Mouse (Mus musculus) mature B cell (primary cell): Measurements from ENCODE around the gene Stat4.

ENCODE experiments used
- in situ Hi-C: fragments of 300-500 bp; cut with MboI; formaldehyde crosslinking; loops from 2 replicates; pipeline ENCODE4 v1.14.3; 2019

Stat4 gene

GRCm38 (mm10) chr1:51986848-51987247 is at the start of gene Stat4:
Gene Stat4 (plus strand): TSS chr1:51987148.
- in situ Hi-C loops = no loop called here

- in situ Hi-C loops = loop anchor here (25.0 kb wide), 1 partner anchor 476 kb away; no protein-coding TSS in a partner anchor
Measured at GRCm38 (mm10) chr1:51938357-51938756, 48.6 kb upstream of the Stat4 start.

- in situ Hi-C loops = loop anchor here (10.0 to 25.0 kb wide), 2 partner anchors 300 to 482 kb away; no protein-coding TSS in a partner anchor
Measured at GRCm38 (mm10) chr1:51944755-51945154, 42.2 kb upstream of the Stat4 start.

- in situ Hi-C loops = loop anchor here (10.0 to 25.0 kb wide), 2 partner anchors 302 to 485 kb away; no protein-coding TSS in a partner anchor
Measured at GRCm38 (mm10) chr1:51947116-51947515, 39.8 kb upstream of the Stat4 start.

GRCm38 (mm10) chr1:51964647-51965046 is 22.3 kb upstream of the Stat4 start:
- in situ Hi-C loops = no loop called here

- in situ Hi-C loops = no loop called here
Measured at GRCm38 (mm10) chr1:51968994-51969393, 18.0 kb upstream of the Stat4 start.

- in situ Hi-C loops = no loop called here
Measured at GRCm38 (mm10) chr1:51970182-51970581, 16.8 kb upstream of the Stat4 start.

- in situ Hi-C loops = no loop called here
Measured at GRCm38 (mm10) chr1:51975589-51975988, 11.4 kb upstream of the Stat4 start.

GRCm38 (mm10) chr1:51979048-51979447 is 7.9 kb upstream of the Stat4 start:
- in situ Hi-C loops = no loop called here

GRCm38 (mm10) chr1:51991983-51992609 is 5.1 kb downstream of the Stat4 start:
- in situ Hi-C loops = no loop called here

GRCm38 (mm10) chr1:51996056-51996455 is 9.1 kb downstream of the Stat4 start:
- in situ Hi-C loops = no loop called here

GRCm38 (mm10) chr1:51996751-51997659 is 10.1 kb downstream of the Stat4 start:
- in situ Hi-C loops = no loop called here

- in situ Hi-C loops = no loop called here
Measured at GRCm38 (mm10) chr1:51998542-51998941, 11.6 kb downstream of the Stat4 start.

GRCm38 (mm10) chr1:52004096-52004495 is 17.1 kb downstream of the Stat4 start:
- in situ Hi-C loops = no loop called here

GRCm38 (mm10) chr1:52008443-52008842 is 21.5 kb downstream of the Stat4 start:
- in situ Hi-C loops = loop anchor here (5.0 kb wide), 1 partner anchor 89 kb away; no protein-coding TSS in a partner anchor

GRCm38 (mm10) chr1:52008947-52009346 is 22.0 kb downstream of the Stat4 start:
- in situ Hi-C loops = loop anchor here (5.0 kb wide), 1 partner anchor 88 kb away; no protein-coding TSS in a partner anchor

- in situ Hi-C loops = no loop called here
Measured at GRCm38 (mm10) chr1:52010741-52011140, 23.8 kb downstream of the Stat4 start.

- in situ Hi-C loops = no loop called here
Measured at GRCm38 (mm10) chr1:52011227-52011626, 24.3 kb downstream of the Stat4 start.

- in situ Hi-C loops = no loop called here
Measured at GRCm38 (mm10) chr1:52012231-52012630, 25.3 kb downstream of the Stat4 start.

GRCm38 (mm10) chr1:52012757-52013156 is 25.8 kb downstream of the Stat4 start:
- in situ Hi-C loops = no loop called here

- in situ Hi-C loops = no loop called here
Measured at GRCm38 (mm10) chr1:52019621-52020020, 32.7 kb downstream of the Stat4 start.

- in situ Hi-C loops = no loop called here
Measured at GRCm38 (mm10) chr1:52021936-52022725, 35.2 kb downstream of the Stat4 start.
